Mouse (Mus musculus): ENCODE data around the gene Rac1. TPM values are rescaled to one million over a fixed set of nuclear protein-coding genes. Genes with fewer than 3 reads are reported as not detected.

Rac1 gene
- total RNA-seq, 2 experiments from 2014 or later, result 319 to 385 TPM

- peak; percentile 85 to 88 for DNase-seq (ENCODE audit: low spot score in 2 of 2)
Measured at GRCm38 (mm10) chr5:143464100-143464756, 63.6 kb downstream of the Rac1 start, which contains the start of gene Daglb. Gene Daglb (plus strand): TSS chr5:143464584.

DNA sequence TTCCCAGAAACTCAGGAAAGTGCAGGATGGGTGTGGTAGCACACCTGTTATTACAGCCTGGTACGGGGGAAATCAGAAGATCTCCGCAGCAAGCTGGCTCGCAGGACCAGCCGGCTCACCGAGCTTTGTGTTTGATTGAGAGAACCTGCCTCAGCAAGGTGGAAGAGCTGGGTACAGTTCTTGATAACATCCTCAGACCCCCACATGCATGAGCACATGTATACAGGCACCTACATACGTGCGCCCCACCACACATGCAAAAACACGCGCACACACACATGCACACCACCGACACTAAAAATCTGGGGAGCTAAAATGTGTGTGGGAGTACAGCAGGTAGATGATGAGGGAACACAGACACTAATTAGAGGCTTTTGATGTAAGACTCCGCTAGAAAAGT lies 64.2 kb downstream of the Rac1 start:
- DNase-seq (ENCODE audit: low spot score in 2 of 2), result peak in 1 of 2 experiments; percentile 15

Other genes with a start within 250 kb of the Rac1 start
- gene Zfp853, start 234.4 kb downstream of the Rac1 start, total RNA-seq (2021), result under 1 TPM; 0.17 to 0.38 TPM
- 10 to 100 TPM; 22.9 to 34.2 TPM for gene E130309D02Rik, start 212.7 kb downstream of the Rac1 start, total RNA-seq (2021)
- gene Zdhhc4, start 198.8 kb downstream of the Rac1 start, total RNA-seq (2021), result 10 to 100 TPM; 60.7 to 68.5 TPM
- gene Grid2ip, start 170.7 kb downstream of the Rac1 start, total RNA-seq (2021), result under 1 TPM; 0.26 to 0.36 TPM
- 100 to 1,000 TPM in 1 of 2 experiments, 10 to 100 TPM in 1; 95.7 to 104 TPM for gene Kdelr2, start 124.2 kb downstream of the Rac1 start, total RNA-seq (2021)
- 10 to 100 TPM; 14.8 to 18.6 TPM for gene Daglb, start 63.5 kb downstream of the Rac1 start, total RNA-seq (2021)
- 100 to 1,000 TPM in 1 of 2 experiments, 10 to 100 TPM in 1; 81.9 to 153 TPM for gene Cyth3, start 94.4 kb upstream of the Rac1 start, total RNA-seq (2021)
- 10 to 100 TPM; 10.2 to 11.7 TPM for gene Usp42, start 204.2 kb upstream of the Rac1 start, total RNA-seq (2021)

All from adrenal gland, adult 18-20 months (tissue).